Mouse (Mus musculus) ES-E14 (cell line): ENCODE data around the gene Sgcg. TPM values are rescaled to one million over a fixed set of nuclear protein-coding genes. Genes with fewer than 3 reads are reported as not detected.

Experiments
- DNase-seq: peaks from one replicate; pipeline ENCODE4 v3.0.0-alpha.2; 2013; ENCODE audit warnings: low read depth, low spot score
- H3K27ac ChIP-seq: 2 replicates; pipeline ENCODE4 v1.5.1; 2012; ENCODE audit warnings: low read depth, mild to moderate bottlenecking, low read length, moderate library complexity, mixed read lengths; ENCODE audit not compliant: poor library complexity, insufficient read depth, severe bottlenecking
- H3K36me3 ChIP-seq: 2 replicates; pipeline ENCODE4 v1.6.1; 2012; ENCODE audit warnings: mild to moderate bottlenecking, low read length, moderate library complexity, mixed read lengths; ENCODE audit not compliant: control insufficient read depth, poor library complexity, insufficient read depth, severe bottlenecking
- H3K4me1 ChIP-seq, 2 experiments: fragments of 150-350 bp in 1 of 2; sonication (generic) in 1 of 2; 2 replicates each; pipeline ENCODE4 v1.6.1; 2012; ENCODE audit warnings: low read length in 2 of 2, mild to moderate bottlenecking in 1 of 2, mixed read lengths in 1 of 2; ENCODE audit not compliant: control insufficient read depth in 2 of 2, insufficient read depth in 2 of 2, poor library complexity in 1 of 2
- H3K4me3 ChIP-seq, 2 experiments: fragments of 150-350 bp in 1 of 2; sonication (generic) in 1 of 2; 2 replicates each; pipeline ENCODE4 v1.5.1; 2012; ENCODE audit warnings: low read length in 2 of 2, low read depth in 1 of 2, mild to moderate bottlenecking in 1 of 2, mixed read lengths in 1 of 2; ENCODE audit not compliant: insufficient read depth in 1 of 2, poor library complexity in 1 of 2, severe bottlenecking in 1 of 2
- H3K9ac ChIP-seq: 2 replicates; pipeline ENCODE4 v1.6.1; 2012; ENCODE audit warnings: low read depth, mild to moderate bottlenecking, low read length, mixed read lengths; ENCODE audit not compliant: poor library complexity, insufficient read depth, severe bottlenecking
- H3K9me3 ChIP-seq: fragments of 150-350 bp; sonication (generic); 2 replicates; pipeline ENCODE4 v1.6.1; 2012; ENCODE audit warnings: low read depth, mild to moderate bottlenecking, low read length; ENCODE audit not compliant: control insufficient read depth, insufficient read depth
- CHD2 ChIP-seq: IDR thresholded peaks from 2 replicates; pipeline ENCODE4 v1.6.1; 2014; ENCODE audit warnings: mild to moderate bottlenecking, low read depth, low read length, inconsistent platforms
- HCFC1 ChIP-seq: IDR thresholded peaks from 2 replicates; pipeline ENCODE4 v1.6.1; 2012; ENCODE audit warnings: low read length, inconsistent platforms, borderline replicate concordance; ENCODE audit not compliant: insufficient read depth
- MAFK ChIP-seq: IDR thresholded peaks from 2 replicates; pipeline ENCODE4 v1.6.1; 2014; ENCODE audit warnings: mild to moderate bottlenecking, low read depth, low read length, inconsistent platforms; ENCODE audit not compliant: insufficient read depth
- ZC3H11A ChIP-seq: IDR thresholded peaks from 2 replicates; pipeline ENCODE4 v1.6.1; 2012; ENCODE audit warnings: low read depth, mild to moderate bottlenecking, inconsistent platforms, low read length, borderline replicate concordance
- ZNF384 ChIP-seq: IDR thresholded peaks from 2 replicates; pipeline ENCODE4 v1.6.1; 2012; ENCODE audit warnings: low read depth, low read length, inconsistent platforms
- in situ Hi-C, 2 experiments: fragments of 600-800 bp; cut with MboI; formaldehyde crosslinking; loops; one replicate each; pipeline ENCODE4 v1.15.1; 2025; ENCODE audit warnings: low sequenced_read_pairs in 2 of 2, inconsistent platforms in 1 of 2; ENCODE audit not compliant: unreplicated experiment in 2 of 2
- total RNA-seq: library from RNA; depleted of rRNA; stranded (reverse); fragments of 300-350 nt; gene quantifications from 2 replicates; pipeline ENCODE4 v1.2.3, GENCODE M21; 2012

The Sgcg gene
- total RNA-seq, 1 experiment, result 0.13 TPM

DNA sequence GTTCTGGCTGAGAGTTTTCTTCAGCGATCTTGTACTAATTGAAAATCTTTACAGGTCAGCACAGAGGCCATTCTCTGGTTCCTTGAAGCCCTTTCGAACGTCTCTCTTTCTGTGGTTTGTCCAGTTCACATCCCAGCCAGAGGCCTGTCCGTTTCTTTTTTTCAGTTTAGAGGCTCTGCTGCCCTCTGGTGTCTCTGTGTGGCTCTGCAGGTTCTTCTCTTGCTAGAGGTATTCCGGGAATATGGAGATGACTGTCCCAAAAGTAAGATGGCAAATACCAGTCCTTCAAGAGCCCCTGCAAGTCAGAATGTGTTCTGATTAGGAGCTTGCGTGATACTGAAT, 36.4 kb upstream of the Sgcg start:
- H3K9me3 ChIP-seq, result no peaks in the 10 kb centered on the region
- H3K36me3 ChIP-seq, result no peaks in the 10 kb centered on the region
- no peak overlapping the region for H3K9ac ChIP-seq
- no peak overlapping the region for H3K27ac ChIP-seq
- TF ChIP-seq CHD2 (no peak), ZNF384 (0 out of 2 replicates have a peak, but pooled peaks have one; percentile 42), MAFK (no peak), ZC3H11A (peak; percentile 19; the same call in 1 of the 2 replicates)
- H3K4me3 ChIP-seq, result no peak overlapping the region; a peak in 1 of 4 replicates
- DNase-seq, result peak; percentile 83
- H3K4me1 ChIP-seq, result no peaks in the 10 kb centered on the region
- in situ Hi-C loops, result loop anchor here in 1 of 2 experiments (10.0 kb wide), 1 partner anchor 500 kb away; no protein-coding TSS in a partner anchor

DNA sequence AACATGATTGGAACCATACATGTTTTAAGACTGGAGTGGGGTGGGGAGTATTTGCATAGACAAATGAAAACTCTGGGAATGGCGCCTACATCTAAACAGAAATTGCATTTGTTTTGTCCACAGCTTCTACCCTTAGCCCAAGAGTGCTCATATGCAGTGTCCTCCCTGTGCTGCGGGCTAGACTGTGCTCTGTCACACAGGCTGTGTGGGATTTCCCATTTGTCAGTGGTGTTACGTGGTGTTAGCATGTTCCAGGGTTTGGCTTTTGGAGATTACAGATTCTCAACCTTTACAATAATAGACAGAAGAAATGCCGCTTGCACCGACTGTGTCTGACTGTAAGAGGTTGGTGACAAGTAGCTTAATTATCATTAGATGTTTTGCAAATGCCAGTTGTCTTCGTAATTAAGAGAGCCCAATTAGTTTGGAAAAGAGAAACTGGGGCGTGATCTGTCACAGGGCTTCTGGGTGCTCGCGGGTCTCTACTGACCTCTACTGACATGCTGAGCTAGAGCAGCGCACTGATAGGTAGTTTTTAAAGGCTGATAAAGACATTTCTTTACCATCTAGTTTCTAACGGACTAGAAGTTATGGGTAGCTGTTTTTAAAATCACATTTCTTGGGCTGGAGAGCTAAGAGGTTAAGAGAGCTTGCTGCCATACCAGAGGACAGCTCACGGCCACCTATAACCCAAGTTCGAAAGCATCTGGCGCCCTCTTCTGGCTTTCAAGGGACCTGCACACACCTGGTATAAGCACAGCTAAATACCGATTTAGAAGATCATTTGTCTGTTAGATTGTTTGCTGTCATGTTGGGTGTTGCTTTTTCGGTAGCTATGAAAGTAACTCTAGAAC, 35.8 kb upstream of the Sgcg start:
- H3K9ac ChIP-seq, result no peak overlapping the region
- no peak for TF ChIP-seq ZNF384
- no peak for TF ChIP-seq MAFK
- 0 out of 2 replicates have a peak, but pooled peaks have one; percentile 33 for TF ChIP-seq HCFC1
- no peak for TF ChIP-seq CHD2
- TF ChIP-seq ZC3H11A, result peak; percentile 61
- H3K27ac ChIP-seq, result no peak overlapping the region
- no peak overlapping the region; a peak in 1 of 4 replicates for H3K4me3 ChIP-seq
- no peaks in the 10 kb centered on the region for H3K9me3 ChIP-seq
- H3K36me3 ChIP-seq, result no peaks in the 10 kb centered on the region
- DNase-seq, result peak; percentile 70
- in situ Hi-C loops, result loop anchor here in 1 of 2 experiments (10.0 kb wide), 1 partner anchor 499 kb away; no protein-coding TSS in a partner anchor
- no peaks in the 10 kb centered on the region for H3K4me1 ChIP-seq

GRCm38 (mm10) chr14:61290664-61291063, 32.4 kb upstream of the Sgcg start:
- Histone ChIP-seq H3K36me3 (no peaks in the 10 kb centered on the region), H3K27ac (no peak overlapping the region), H3K9ac (no peak overlapping the region), H3K4me1 (no peaks in the 10 kb centered on the region), H3K4me3 (no peak overlapping the region), H3K9me3 (no peaks in the 10 kb centered on the region)
- no peak for TF ChIP-seq CHD2
- TF ChIP-seq HCFC1, result no peak
- no peak for DNase-seq
- in situ Hi-C loops, result loop anchor here in 1 of 2 experiments (10.0 kb wide), 1 partner anchor 496 kb away; no protein-coding TSS in a partner anchor

DNA sequence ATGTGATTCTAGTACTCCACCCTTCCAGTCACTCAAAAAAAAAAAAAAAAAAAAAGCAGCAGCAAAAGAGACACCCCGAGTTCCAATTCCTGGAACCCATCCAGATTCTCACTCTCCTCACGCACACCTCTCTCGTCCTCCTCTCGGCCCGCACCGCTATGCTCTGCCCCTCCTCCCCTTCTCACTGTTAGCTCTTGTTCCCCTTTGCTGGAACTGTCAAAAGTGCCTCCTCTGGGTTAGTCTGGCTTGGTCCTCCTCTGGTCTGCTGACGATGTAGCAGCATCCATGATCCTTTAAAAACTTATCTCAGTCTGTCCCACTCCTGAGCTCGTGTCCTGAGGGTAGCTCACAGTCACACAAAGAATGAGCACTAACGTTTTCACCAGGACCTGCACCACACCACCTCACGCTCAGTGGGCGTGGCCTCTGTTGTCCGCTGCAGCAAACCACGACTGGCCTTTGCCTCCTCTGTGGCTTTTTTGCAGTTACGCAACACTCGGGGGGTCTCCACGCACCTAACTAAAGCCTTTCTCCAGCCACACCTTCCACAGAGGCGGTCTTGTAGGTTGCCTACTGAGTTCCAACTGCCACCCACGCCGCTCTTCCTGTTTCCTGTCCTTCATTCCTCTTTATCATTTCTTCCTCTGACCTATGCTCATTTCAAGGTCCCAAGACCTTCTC, 30.5 kb upstream of the Sgcg start:
- no peaks in the 10 kb centered on the region for H3K4me1 ChIP-seq
- no peak for TF ChIP-seq CHD2
- no peak for TF ChIP-seq MAFK
- no peak for TF ChIP-seq HCFC1
- TF ChIP-seq ZC3H11A, result no peak
- no peak for TF ChIP-seq ZNF384
- H3K36me3 ChIP-seq, result no peaks in the 10 kb centered on the region
- DNase-seq, result no peak
- H3K9me3 ChIP-seq, result no peaks in the 10 kb centered on the region
- no peak overlapping the region for H3K4me3 ChIP-seq
- H3K27ac ChIP-seq, result no peak overlapping the region
- in situ Hi-C loops, result no loop called here
- H3K9ac ChIP-seq, result no peak overlapping the region
